Mouse (Mus musculus): ENCODE data around the gene Pde6b.

Gene Pde6b

GRCm38 (mm10) chr5:108388201-108388600 lies at the start of gene Pde6b:
TSS of gene Pde6b (plus strand) at chr5:108388391.
- no peak for DNase-seq (ENCODE audit: low spot score)

- no peak for DNase-seq (ENCODE audit: low spot score)
These were observed 44.5 kb upstream of the Pde6b start for GRCm38 (mm10) chr5:108343680-108344170.

- no peak for DNase-seq (ENCODE audit: low spot score)
These were observed 42.7 kb upstream of the Pde6b start for GRCm38 (mm10) chr5:108345313-108346071.

GRCm38 (mm10) chr5:108347843-108348242 lies 40.3 kb upstream of the Pde6b start:
- DNase-seq (ENCODE audit: low spot score), result no peak

- no peak for DNase-seq (ENCODE audit: low spot score)
These were observed 38.6 kb upstream of the Pde6b start for GRCm38 (mm10) chr5:108349511-108350148.

GRCm38 (mm10) chr5:108354056-108354455 lies 34.1 kb upstream of the Pde6b start:
- no peak for DNase-seq (ENCODE audit: low spot score)

GRCm38 (mm10) chr5:108357862-108358261 lies 30.3 kb upstream of the Pde6b start:
- no peak for DNase-seq (ENCODE audit: low spot score)

GRCm38 (mm10) chr5:108359491-108359890 lies 28.7 kb upstream of the Pde6b start:
- no peak for DNase-seq (ENCODE audit: low spot score)

GRCm38 (mm10) chr5:108360211-108360610 lies 28.0 kb upstream of the Pde6b start:
- no peak for DNase-seq (ENCODE audit: low spot score)

GRCm38 (mm10) chr5:108362330-108362729 lies 25.9 kb upstream of the Pde6b start:
- DNase-seq (ENCODE audit: low spot score), result no peak

- no peak for DNase-seq (ENCODE audit: low spot score)
These were observed 21.7 kb upstream of the Pde6b start for GRCm38 (mm10) chr5:108366328-108366983.

GRCm38 (mm10) chr5:108366984-108367841 lies 21.0 kb upstream of the Pde6b start:
- DNase-seq (ENCODE audit: low spot score), result peak; percentile 65

GRCm38 (mm10) chr5:108367871-108368332 lies 20.3 kb upstream of the Pde6b start, which contains the start of gene Gm42517:
TSS of gene Gm42517 (minus strand) at chr5:108367922.
- no peak for DNase-seq (ENCODE audit: low spot score)

GRCm38 (mm10) chr5:108368446-108368845 lies 19.7 kb upstream of the Pde6b start:
- DNase-seq (ENCODE audit: low spot score), result no peak

- peak; percentile 39 for DNase-seq (ENCODE audit: low spot score)
These were observed 19.2 kb upstream of the Pde6b start for GRCm38 (mm10) chr5:108368851-108369621.

GRCm38 (mm10) chr5:108369964-108370363 lies 18.2 kb upstream of the Pde6b start:
- no peak for DNase-seq (ENCODE audit: low spot score)

- DNase-seq (ENCODE audit: low spot score), result no peak
These were observed 14.1 kb upstream of the Pde6b start for GRCm38 (mm10) chr5:108374079-108374478.

- no peak for DNase-seq (ENCODE audit: low spot score)
These were observed 12.1 kb upstream of the Pde6b start for GRCm38 (mm10) chr5:108376059-108376458.

GRCm38 (mm10) chr5:108378346-108378745 lies 9.8 kb upstream of the Pde6b start:
- no peak for DNase-seq (ENCODE audit: low spot score)

GRCm38 (mm10) chr5:108385632-108386031 lies 2.6 kb upstream of the Pde6b start:
- no peak for DNase-seq (ENCODE audit: low spot score)

GRCm38 (mm10) chr5:108386449-108386848 lies 1.7 kb upstream of the Pde6b start:
- no peak for DNase-seq (ENCODE audit: low spot score)

All from embryo, embryonic 10 days (tissue).